Mouse (Mus musculus) CH12.LX (cell line): ENCODE results near the gene Pyurf. TPM values are rescaled to one million over a fixed set of nuclear protein-coding genes. Genes with fewer than 3 reads are reported as not detected.

Experiments used
- DNase-seq: peaks from one replicate; pipeline ENCODE4 v3.0.0-alpha.2; 2013; ENCODE audit errors: extremely low read depth
- H3K27ac ChIP-seq: 2 replicates; pipeline ENCODE4 v1.5.1; 2012; ENCODE audit warnings: low read depth, mild to moderate bottlenecking, control low read depth, moderate library complexity; ENCODE audit not compliant: insufficient read depth
- H3K27me3 ChIP-seq: replicated peaks from 2 replicates; pipeline ENCODE3; 2012; ENCODE audit warnings: inconsistent platforms
- H3K36me3 ChIP-seq, 2 experiments: replicated peaks in 1 of 2; 2 replicates each; pipeline versions ENCODE3 to v1.6.1; 2012; ENCODE audit warnings: inconsistent platforms in 1 of 2, low read length in 1 of 2, mild to moderate bottlenecking in 1 of 2, mixed read lengths in 1 of 2, moderate library complexity in 1 of 2; ENCODE audit not compliant: control insufficient read depth in 1 of 2, insufficient read depth in 1 of 2
- H3K4me1 ChIP-seq, 2 experiments: 2 replicates each; pipeline ENCODE4 v1.6.1; 2012; ENCODE audit warnings: inconsistent platforms in 1 of 2, moderate library complexity in 1 of 2; ENCODE audit not compliant: insufficient read depth in 2 of 2, control insufficient read depth in 1 of 2
- H3K4me2 ChIP-seq: 2 replicates; pipeline ENCODE4 v1.6.1; 2012; ENCODE audit warnings: low read depth, mild to moderate bottlenecking, control low read depth; ENCODE audit not compliant: poor library complexity, insufficient read depth, severe bottlenecking
- H3K4me3 ChIP-seq, 3 experiments: fragments of 150-350 bp in 1 of 3; sonication (generic) in 1 of 3; replicated peaks in 1 of 3; 2 replicates each; pipeline versions ENCODE3 to v1.5.1; 2011 to 2012; ENCODE audit warnings: low read depth in 2 of 3, low read length in 2 of 3, mild to moderate bottlenecking in 2 of 3, moderate library complexity in 2 of 3, control low read depth in 1 of 3, improper control_type of control experiment in 1 of 3, inconsistent platforms in 1 of 3, mixed read lengths in 1 of 3; ENCODE audit not compliant: poor library complexity in 1 of 3
- H3K79me2 ChIP-seq: replicated peaks from 2 replicates; pipeline ENCODE4 v1.6.1; 2012; ENCODE audit warnings: mild to moderate bottlenecking, moderate library complexity; ENCODE audit not compliant: control insufficient read depth, poor library complexity, insufficient read depth, severe bottlenecking; ENCODE audit errors: extremely low read depth
- H3K9ac ChIP-seq: 2 replicates; pipeline ENCODE4 v1.6.1; 2012; ENCODE audit warnings: low read depth, mild to moderate bottlenecking, control low read depth, moderate library complexity; ENCODE audit not compliant: insufficient read depth
- H3K9me3 ChIP-seq: replicated peaks from 2 replicates; pipeline ENCODE3; 2012; ENCODE audit warnings: low read length, inconsistent platforms, mixed read lengths
- BHLHE40 ChIP-seq: IDR thresholded peaks from 2 replicates; pipeline ENCODE4 v1.6.1; 2011; ENCODE audit warnings: mild to moderate bottlenecking, low read depth, low read length, improper control_type of control experiment
- CHD1 ChIP-seq: IDR thresholded peaks from 2 replicates; pipeline ENCODE4 v1.6.1; 2012; ENCODE audit warnings: low read depth, low read length, improper control_type of control experiment, inconsistent platforms
- CTCF ChIP-seq, 2 experiments: IDR thresholded peaks in 1 of 2; conservative IDR thresholded peaks in 1 of 2; 2 replicates each; pipeline ENCODE4 v1.5.1; 2011 to 2012; ENCODE audit warnings: low read depth in 2 of 2, low read length in 2 of 2, improper control_type of control experiment in 1 of 2, inconsistent platforms in 1 of 2, mild to moderate bottlenecking in 1 of 2, moderate library complexity in 1 of 2
- ELF1 ChIP-seq: IDR thresholded peaks from 2 replicates; pipeline ENCODE4 v1.6.1; 2014; ENCODE audit warnings: low read depth, mild to moderate bottlenecking, inconsistent platforms, low read length, improper control_type of control experiment
- EP300 ChIP-seq: IDR thresholded peaks from 2 replicates; pipeline ENCODE4 v1.6.1; 2011; ENCODE audit warnings: low read length, improper control_type of control experiment
- ETS1 ChIP-seq: conservative IDR thresholded peaks from 2 replicates; pipeline ENCODE4 v1.6.1; 2012; ENCODE audit warnings: low read depth, mild to moderate bottlenecking, inconsistent platforms, low read length, improper control_type of control experiment, moderate library complexity
- HCFC1 ChIP-seq: IDR thresholded peaks from 2 replicates; pipeline ENCODE4 v1.6.1; 2012; ENCODE audit warnings: low read depth, mild to moderate bottlenecking, inconsistent platforms, low read length, improper control_type of control experiment
- IRF4 ChIP-seq: IDR thresholded peaks from 2 replicates; pipeline ENCODE4 v1.6.1; 2014; ENCODE audit warnings: low read depth, mild to moderate bottlenecking, inconsistent platforms, low read length, improper control_type of control experiment
- JUN ChIP-seq: IDR thresholded peaks from 2 replicates; pipeline ENCODE4 v1.6.1; 2011; ENCODE audit warnings: low read depth, mild to moderate bottlenecking, low read length, improper control_type of control experiment, moderate library complexity; ENCODE audit not compliant: insufficient read depth
- JUND ChIP-seq: conservative IDR thresholded peaks from 2 replicates; pipeline ENCODE4 v1.6.1; 2011; ENCODE audit warnings: low read depth, low read length, improper control_type of control experiment
- MAFK ChIP-seq: IDR thresholded peaks from 2 replicates; pipeline ENCODE4 v1.6.1; 2011; ENCODE audit warnings: low read length, improper control_type of control experiment; ENCODE audit not compliant: insufficient replicate concordance
- MAX ChIP-seq: IDR thresholded peaks from 2 replicates; pipeline ENCODE4 v1.6.1; 2011; ENCODE audit warnings: low read length, improper control_type of control experiment
- MXI1 ChIP-seq: IDR thresholded peaks from 2 replicates; pipeline ENCODE4 v1.6.1; 2011; ENCODE audit warnings: mild to moderate bottlenecking, low read depth, low read length, improper control_type of control experiment
- MYC ChIP-seq: IDR thresholded peaks from 2 replicates; pipeline ENCODE4 v1.6.1; 2011; ENCODE audit warnings: low read depth, mild to moderate bottlenecking, improper control_type of control experiment, low read length
- NELFE ChIP-seq: IDR thresholded peaks from 2 replicates; pipeline ENCODE4 v1.6.1; 2011; ENCODE audit warnings: low read depth, low read length, improper control_type of control experiment
- NRF1 ChIP-seq: IDR thresholded peaks from 2 replicates; pipeline ENCODE4 v1.6.1; 2014; ENCODE audit warnings: low read depth, mild to moderate bottlenecking, inconsistent platforms, low read length, improper control_type of control experiment, moderate library complexity
- POLR2A ChIP-seq: IDR thresholded peaks from 2 replicates; pipeline ENCODE4 v1.6.1; 2011; ENCODE audit warnings: low read depth, mild to moderate bottlenecking, improper control_type of control experiment, low read length
- RAD21 ChIP-seq: IDR thresholded peaks from 2 replicates; pipeline ENCODE4 v1.6.1; 2011; ENCODE audit warnings: low read depth, mild to moderate bottlenecking, low read length, improper control_type of control experiment, moderate library complexity
- RCOR1 ChIP-seq: conservative IDR thresholded peaks from 2 replicates; pipeline ENCODE4 v1.6.1; 2012; ENCODE audit warnings: low read depth, mild to moderate bottlenecking, inconsistent platforms, low read length, improper control_type of control experiment
- TBP ChIP-seq: conservative IDR thresholded peaks from 2 replicates; pipeline ENCODE4 v1.6.1; 2011; ENCODE audit warnings: low read depth, low read length, improper control_type of control experiment
- TCF12 ChIP-seq: IDR thresholded peaks from 2 replicates; pipeline ENCODE4 v1.6.1; 2014; ENCODE audit warnings: low read depth, mild to moderate bottlenecking, inconsistent platforms, low read length, improper control_type of control experiment
- UBTF ChIP-seq: IDR thresholded peaks from 2 replicates; pipeline ENCODE4 v1.6.1; 2012; ENCODE audit warnings: low read depth, mild to moderate bottlenecking, inconsistent platforms, low read length, improper control_type of control experiment, moderate library complexity
- USF1 ChIP-seq: IDR thresholded peaks from 2 replicates; pipeline ENCODE4 v1.6.1; 2014; ENCODE audit warnings: low read depth, mild to moderate bottlenecking, inconsistent platforms, low read length, improper control_type of control experiment
- USF2 ChIP-seq: conservative IDR thresholded peaks from 2 replicates; pipeline ENCODE4 v1.6.1; 2011; ENCODE audit warnings: low read depth, low read length, improper control_type of control experiment
- ZMIZ1 ChIP-seq: IDR thresholded peaks from 2 replicates; pipeline ENCODE4 v1.6.1; 2012; ENCODE audit warnings: low read depth, mild to moderate bottlenecking, inconsistent platforms, low read length, improper control_type of control experiment
- dilution Hi-C: fragments of 300-500 bp; cut with MboI; formaldehyde crosslinking; loops from 2 replicates; pipeline ENCODE4 v1.14.3; 2020; ENCODE audit warnings: low sequenced_read_pairs; ENCODE audit not compliant: extremely low pct_unique_long_range_greater_than_20kb, extremely low pct_ligation_motif_present
- in situ Hi-C: fragments of 300-500 bp; cut with MboI; formaldehyde crosslinking; loops from 3 replicates; pipeline ENCODE4 v1.14.3; 2019; ENCODE audit warnings: low sequenced_read_pairs, low pct_ligation_motif_present, low pct_unique_long_range_greater_than_20kb, mixed read lengths
- polyA plus RNA-seq: library from polyadenylated mRNA; unstranded; fragments of >175 nt; gene quantifications from 2 replicates; pipeline ENCODE4 v1.2.1, GENCODE M21; 2012; ENCODE audit warnings: low read depth; ENCODE audit not compliant: insufficient read length
- total RNA-seq, 2 experiments: library from RNA; depleted of rRNA; stranded (reverse); fragments of 300-350 nt in 1 of 2; fragments of >200 nt in 1 of 2; gene quantifications; 2 replicates each; pipeline ENCODE4 v1.2.3; 2012 to 2014

Gene Pyurf
- total RNA-seq (2012; rRNA removed) (6.4 and 6.8 TPM in 2 replicates), total RNA-seq (2014; rRNA removed) (12.4 and 13.4 TPM in 2 replicates), polyA plus RNA-seq (5.7 and 6.8 TPM in 2 replicates)

- Histone ChIP-seq H3K27me3 (no peaks in the 10 kb centered on the region), H3K4me2 (peak within 1 kb of the TSS; percentile 75), H3K27ac (peak within 1 kb of the TSS; percentile 84), H3K4me3 (peak within 1 kb of the TSS; percentile 68 to 80 (median 76)), H3K4me1 (peaks cover 0 to 7% of the 10 kb centered on the region in 2 experiments; a peak in 2 of 4 replicates)
- dilution Hi-C loops (no loop called here), in situ Hi-C loops (no loop called here)
- no peak for TF ChIP-seq CTCF (conservative IDR thresholded peaks at IDR 0.05 in 1 of 2, IDR thresholded peaks at IDR 0.05 in 1 of 2; ENCODE audit: low read depth in 2 of 2, low read length in 2 of 2)
- TF ChIP-seq MAFK: no peak
- no peak for TF ChIP-seq EP300
- TF ChIP-seq ELF1: 0 out of 2 replicates have a peak, but pooled peaks have one; percentile 21
- TF ChIP-seq MYC: peak; percentile 87
- TF ChIP-seq UBTF: 0 out of 2 replicates have a peak, but pooled peaks have one; percentile 36
- TF ChIP-seq MAX: peak; percentile 97
- TF ChIP-seq ZMIZ1: peak; percentile 71; the same call in 1 of the 2 replicates
- peak; percentile 31; the same call in 1 of the 2 replicates for TF ChIP-seq TCF12
- peak; percentile 10; the same call in 1 of the 2 replicates for TF ChIP-seq HCFC1
- TF ChIP-seq MXI1: peak; percentile 90
- TF ChIP-seq NRF1: peak; percentile 59
- no peak for TF ChIP-seq JUND
- TF ChIP-seq NELFE: peak; percentile 74
- no peak for TF ChIP-seq CHD1
- no peak for TF ChIP-seq IRF4
- peak; percentile 73 for TF ChIP-seq USF1
- TF ChIP-seq USF2: peak; percentile 54
- peak; percentile 85 for TF ChIP-seq POLR2A
- TF ChIP-seq BHLHE40: peak; percentile 66
- TF ChIP-seq JUN: no peak
- TF ChIP-seq RCOR1: no peak
- no peak for TF ChIP-seq RAD21
- TF ChIP-seq TBP: peak; percentile 46; the same call in 1 of the 2 replicates
- no peak for TF ChIP-seq ETS1
- TF ChIP-seq, all 38 proteins: peak for 15
- Histone ChIP-seq H3K9me3 (no peaks in the 10 kb centered on the region), H3K79me2 (peaks cover 7% of the 10 kb centered on the region; the same call in 1 of the 2 replicates), H3K9ac (peak within 1 kb of the TSS; percentile 86), H3K36me3 (peaks cover 15 to 29% of the 10 kb centered on the region in 2 experiments)
- DNase-seq: peak; percentile 84
Measured at GRCm38 (mm10) chr6:57691467-57692261, at the start of gene Pyurf. TSS of gene Pyurf (minus strand) at chr6:57692078.
